Mouse (Mus musculus) midbrain, embryonic 16.5 days (tissue): ENCODE data around the gene Zfp365. TPM values are rescaled to one million over a fixed set of nuclear protein-coding genes. Genes with fewer than 3 reads are reported as not detected.

Experiments used
- ATAC-seq: fragments of 200-750 bp; cut with Nextera tagmentation; 2 replicates; pipeline ENCODE4 v1.8.0; 2017; ENCODE audit warnings: moderate TSS enrichment
- H3K27ac ChIP-seq: fragments of 300-500 bp; sonication (generic); 2 replicates; pipeline ENCODE4 v1.5.1; 2014; ENCODE audit warnings: mild to moderate bottlenecking, low read length, mixed read lengths
- H3K27me3 ChIP-seq: fragments of 300-500 bp; sonication (generic); 2 replicates; pipeline ENCODE4 v1.6.1; 2014; ENCODE audit warnings: low read depth, low read length, mixed read lengths; ENCODE audit not compliant: control insufficient read depth, insufficient read depth
- H3K36me3 ChIP-seq: fragments of 300-500 bp; sonication (generic); 2 replicates; pipeline ENCODE4 v1.6.1; 2014; ENCODE audit warnings: mild to moderate bottlenecking, low read length, moderate library complexity, mixed read lengths; ENCODE audit not compliant: control insufficient read depth, insufficient read depth
- H3K4me1 ChIP-seq: fragments of 300-500 bp; sonication (generic); 2 replicates; pipeline ENCODE4 v1.6.1; 2014; ENCODE audit warnings: mild to moderate bottlenecking, low read length, mixed read lengths; ENCODE audit not compliant: control insufficient read depth, insufficient read depth
- H3K4me2 ChIP-seq: fragments of 300-500 bp; sonication (generic); 2 replicates; pipeline ENCODE4 v1.6.1; 2014; ENCODE audit warnings: mild to moderate bottlenecking, low read length, mixed read lengths
- H3K4me3 ChIP-seq: fragments of 300-500 bp; sonication (generic); 2 replicates; pipeline ENCODE4 v1.5.1; 2014; ENCODE audit warnings: low read depth, mild to moderate bottlenecking, low read length, moderate library complexity, mixed read lengths
- H3K9ac ChIP-seq: fragments of 300-500 bp; sonication (generic); 2 replicates; pipeline ENCODE4 v1.6.1; 2014; ENCODE audit warnings: low read depth, low read length, mixed read lengths
- H3K9me3 ChIP-seq: fragments of 300-500 bp; sonication (generic); replicated peaks from 2 replicates; pipeline ENCODE4 v1.6.1; 2014; ENCODE audit warnings: mild to moderate bottlenecking, low read length, mixed read lengths; ENCODE audit not compliant: control insufficient read depth, poor library complexity, severe bottlenecking
- WGBS: fragments of 180-500 bp; shearing (Covaris S2); extraction: QIAGEN DNeasy Blood & Tissue Kit; methylation state at CpG from one replicate; pipeline ENCODE4 v1.1.7; 2014; 5-methylcytosine and 5-hydroxymethylcytosine counted together
- polyA plus RNA-seq: library from polyadenylated mRNA; unstranded; fragments of >200 nt; fragmentation: Nextera tagmentation; extraction: Ambion mirVana; gene quantifications from 2 replicates; pipeline ENCODE4 v1.2.1, GENCODE M21; 2015

The Zfp365 gene
- polyA plus RNA-seq, 1 experiment from 2014 or later: 7.4 TPM

GRCm38 (mm10) chr10:67911447-67912336, 770 bp downstream of the Zfp365 start:
- Histone ChIP-seq H3K4me1 (peaks cover 5% of the 10 kb centered on the region), H3K27ac (peak overlapping the region; percentile 73), H3K4me2 (peak overlapping the region; percentile 80)

DNA sequence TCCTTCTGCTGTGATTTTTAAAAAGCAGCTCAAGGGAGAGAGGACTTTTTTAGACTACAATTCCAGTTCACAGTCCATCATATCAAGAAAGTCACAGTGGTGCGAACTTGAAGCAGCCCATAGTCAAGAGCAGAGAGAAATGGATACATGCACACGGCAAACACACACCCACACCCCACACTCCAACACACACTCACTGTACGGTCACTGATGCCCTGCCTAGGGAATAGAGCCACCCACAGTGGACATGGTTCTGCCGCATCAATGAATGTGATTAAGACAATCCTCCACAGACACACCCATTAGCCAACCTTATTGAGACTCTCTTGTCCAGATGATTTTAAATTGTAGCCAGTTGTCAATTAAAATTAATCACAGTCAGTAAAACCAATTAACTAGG, 4.5 kb downstream of the Zfp365 start:
- Histone ChIP-seq H3K4me3 (no peak overlapping the region), H3K27ac (no peak overlapping the region), H3K9ac (no peak overlapping the region), H3K4me2 (no peak overlapping the region), H3K4me1 (peaks cover 5% of the 10 kb centered on the region), H3K36me3 (0 out of 2 replicates have a peak, but pooled peaks cover 6% of the 10 kb centered on the region), H3K9me3 (peaks cover 2% of the 10 kb centered on the region; the same call in 1 of the 2 replicates), H3K27me3 (peaks cover 15% of the 10 kb centered on the region)
- ATAC-seq: no peak
- 95% methylated on average over 4 of the region's 4 CpGs for WGBS

More at GRCm38 (mm10) chr10:67911447-67912336, 770 bp downstream of the Zfp365 start:
- H3K4me3 ChIP-seq: peak overlapping the region; percentile 72
- peak overlapping the region; percentile 82 for H3K9ac ChIP-seq
- peaks cover 7% of the 10 kb centered on the region for H3K27me3 ChIP-seq
- peak; percentile 59 for ATAC-seq
- H3K36me3 ChIP-seq: 0 out of 2 replicates have a peak, but pooled peaks cover 6% of the 10 kb centered on the region
- WGBS: 19% methylated on average over 33 of the region's 33 CpGs
- H3K9me3 ChIP-seq: peaks cover 2% of the 10 kb centered on the region; the same call in 1 of the 2 replicates

- Histone ChIP-seq H3K27ac (no peak overlapping the region), H3K4me1 (peaks cover 5% of the 10 kb centered on the region), H3K4me2 (no peak overlapping the region), H3K27me3 (peaks cover 15% of the 10 kb centered on the region), H3K9me3 (peaks cover 2% of the 10 kb centered on the region; the same call in 1 of the 2 replicates), H3K9ac (no peak overlapping the region), H3K36me3 (0 out of 2 replicates have a peak, but pooled peaks cover 6% of the 10 kb centered on the region), H3K4me3 (no peak overlapping the region)
- 100% methylated on average over 2 of the region's 2 CpGs for WGBS
- no peak for ATAC-seq
Measured at GRCm38 (mm10) chr10:67906926-67907325, 5.5 kb downstream of the Zfp365 start.

GRCm38 (mm10) chr10:67906063-67906462, 6.4 kb downstream of the Zfp365 start:
- H3K9me3 ChIP-seq: peaks cover 2% of the 10 kb centered on the region; the same call in 1 of the 2 replicates
- 86% methylated on average over 4 of the region's 4 CpGs for WGBS
- H3K4me3 ChIP-seq: no peak overlapping the region
- no peak overlapping the region for H3K9ac ChIP-seq
- H3K4me1 ChIP-seq: no peaks in the 10 kb centered on the region
- no peak for ATAC-seq
- 0 out of 2 replicates have a peak, but pooled peaks cover 6% of the 10 kb centered on the region for H3K36me3 ChIP-seq
- H3K27ac ChIP-seq: no peak overlapping the region
- no peak overlapping the region for H3K4me2 ChIP-seq
- H3K27me3 ChIP-seq: peaks cover 15% of the 10 kb centered on the region

- Histone ChIP-seq H3K4me2 (no peak overlapping the region), H3K9ac (no peak overlapping the region), H3K36me3 (no peaks in the 10 kb centered on the region), H3K27me3 (peaks cover 8% of the 10 kb centered on the region; the same call in 1 of the 2 replicates), H3K4me3 (no peak overlapping the region), H3K9me3 (peaks cover 2% of the 10 kb centered on the region; the same call in 1 of the 2 replicates), H3K27ac (no peak overlapping the region), H3K4me1 (no peaks in the 10 kb centered on the region)
- WGBS: 78% methylated on average over 7 of the region's 7 CpGs
- ATAC-seq: no peak
Measured at GRCm38 (mm10) chr10:67903387-67903786, 9.1 kb downstream of the Zfp365 start.

DNA sequence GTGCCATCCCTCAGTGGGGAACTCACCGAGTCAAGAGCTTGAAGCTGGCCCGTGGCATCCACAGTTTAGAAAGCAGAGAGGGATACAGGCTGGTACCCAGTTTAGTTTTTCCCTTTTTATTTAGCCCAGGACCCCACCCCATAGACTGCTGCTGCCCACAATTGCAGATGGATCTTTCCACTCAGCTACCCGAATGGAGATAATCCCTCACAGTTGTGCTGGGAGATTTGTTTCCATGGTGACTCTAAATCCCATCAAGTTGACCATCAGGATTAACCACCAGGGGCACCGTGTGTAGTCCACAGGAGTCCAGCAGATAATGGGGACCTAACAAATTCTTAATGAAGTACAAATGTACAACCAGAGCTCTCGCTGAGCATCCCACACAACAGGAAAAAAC, 11.3 kb downstream of the Zfp365 start:
- Histone ChIP-seq H3K27me3 (peaks cover 11% of the 10 kb centered on the region; the same call in 1 of the 2 replicates), H3K36me3 (no peaks in the 10 kb centered on the region), H3K4me3 (no peak overlapping the region), H3K27ac (no peak overlapping the region), H3K4me2 (no peak overlapping the region), H3K9me3 (no peaks in the 10 kb centered on the region), H3K9ac (no peak overlapping the region), H3K4me1 (no peaks in the 10 kb centered on the region)
- ATAC-seq: peak; percentile 39; the same call in 1 of the 2 replicates
- WGBS: 4% methylated on average over 5 of the region's 5 CpGs

DNA sequence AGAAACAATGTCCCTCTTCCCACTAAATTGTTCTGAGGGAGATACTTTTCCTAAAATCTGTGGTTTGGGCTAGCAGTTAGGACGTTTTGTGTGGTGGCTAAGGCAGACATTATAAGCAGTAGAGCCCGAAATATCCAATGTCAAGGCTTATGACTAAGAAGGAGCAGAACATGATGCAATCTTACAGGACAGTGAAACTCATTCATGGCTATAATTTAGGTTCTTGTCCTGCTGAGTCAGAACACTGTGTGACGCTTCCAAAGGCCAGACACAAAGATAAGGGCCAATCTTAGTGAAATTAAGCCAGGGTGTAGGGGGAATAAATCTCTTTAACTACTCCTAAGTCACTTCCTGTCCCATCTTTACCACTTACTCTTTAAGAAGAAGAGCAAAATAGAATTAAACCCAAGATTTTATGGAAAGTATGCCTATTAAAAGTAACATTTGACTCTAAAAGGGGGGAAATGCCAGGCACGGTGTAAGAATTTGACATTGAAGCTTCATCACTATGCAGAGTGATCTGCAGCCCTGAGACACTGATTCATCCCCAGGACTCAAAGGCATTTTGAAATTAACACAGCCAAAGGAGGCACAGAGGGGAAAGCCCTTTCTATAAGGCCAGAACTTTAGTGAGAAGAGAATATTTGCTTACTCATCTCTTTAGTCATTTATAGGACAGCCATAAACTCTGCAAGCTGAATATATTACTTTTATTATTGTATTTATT, 13.3 kb downstream of the Zfp365 start:
- Histone ChIP-seq H3K4me3 (no peak overlapping the region), H3K27ac (no peak overlapping the region), H3K36me3 (no peaks in the 10 kb centered on the region), H3K4me1 (no peaks in the 10 kb centered on the region), H3K27me3 (peaks cover 8% of the 10 kb centered on the region; the same call in 1 of the 2 replicates), H3K9me3 (no peaks in the 10 kb centered on the region), H3K9ac (no peak overlapping the region), H3K4me2 (no peak overlapping the region)
- 62% methylated on average over 4 of the region's 4 CpGs for WGBS
- ATAC-seq: no peak

GRCm38 (mm10) chr10:67898355-67898935, 14.0 kb downstream of the Zfp365 start:
- H3K4me3 ChIP-seq: no peak overlapping the region
- H3K4me2 ChIP-seq: no peak overlapping the region
- no peaks in the 10 kb centered on the region for H3K9me3 ChIP-seq
- H3K36me3 ChIP-seq: no peaks in the 10 kb centered on the region
- no peak overlapping the region for H3K27ac ChIP-seq
- ATAC-seq: no peak
- no peak overlapping the region for H3K9ac ChIP-seq
- WGBS: 88% methylated on average over 9 of the region's 9 CpGs
- H3K4me1 ChIP-seq: no peaks in the 10 kb centered on the region
- H3K27me3 ChIP-seq: peaks cover 5% of the 10 kb centered on the region; the same call in 1 of the 2 replicates
